Mouse (Mus musculus): ENCODE results near the gene Polr3b. TPM values are rescaled to one million over a fixed set of nuclear protein-coding genes. Genes with fewer than 3 reads are reported as not detected.

Polr3b gene
- polyA plus RNA-seq, 1 experiment from 2014 or later = 18.2 TPM

DNA sequence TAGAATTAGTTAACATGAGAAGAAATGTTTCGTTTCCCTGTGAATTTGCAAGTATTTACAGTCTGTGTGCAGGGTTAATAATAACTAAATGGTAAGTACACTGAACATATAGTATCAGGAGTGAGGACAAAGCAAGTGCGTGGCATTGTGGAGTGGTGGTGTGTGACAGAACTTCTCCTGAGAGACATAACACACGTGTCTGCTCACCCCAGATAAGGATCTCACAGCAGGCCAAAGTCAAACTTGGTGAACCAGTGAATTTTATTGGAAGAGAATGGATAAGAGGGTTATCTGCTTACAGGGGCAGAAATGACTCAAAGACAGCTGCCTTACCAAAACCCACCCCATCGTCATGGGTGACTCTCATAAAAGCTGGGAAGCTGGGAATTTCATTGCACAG, 26.8 kb downstream of the Polr3b start:
- Histone ChIP-seq H3K27ac (ENCODE audit: low read depth, low read length) (no peak overlapping the region), H3K4me1 (replicated peaks; ENCODE audit: control insufficient read depth, insufficient read depth, low read length) (no peaks in the 10 kb centered on the region), H3K36me3 (ENCODE audit: control insufficient read depth, insufficient read depth, low read length) (no peaks in the 10 kb centered on the region), H3K4me2 (replicated peaks; ENCODE audit: low read depth, low read length) (no peak overlapping the region), H3K4me3 (ENCODE audit: low read depth, low read length) (no peak overlapping the region), H3K27me3 (ENCODE audit: control insufficient read depth, insufficient read depth, low read length) (no peaks in the 10 kb centered on the region), H3K9me3 (ENCODE audit: control insufficient read depth, low read length) (no peaks in the 10 kb centered on the region), H3K9ac (ENCODE audit: low read depth, low read length) (no peak overlapping the region)
- DNase-seq (ENCODE audit: low spot score) = no peak
- no peak for ATAC-seq (ENCODE audit: low FRiP score)
- WGBS = 84% methylated on average over 4 of the region's 4 CpGs

DNA sequence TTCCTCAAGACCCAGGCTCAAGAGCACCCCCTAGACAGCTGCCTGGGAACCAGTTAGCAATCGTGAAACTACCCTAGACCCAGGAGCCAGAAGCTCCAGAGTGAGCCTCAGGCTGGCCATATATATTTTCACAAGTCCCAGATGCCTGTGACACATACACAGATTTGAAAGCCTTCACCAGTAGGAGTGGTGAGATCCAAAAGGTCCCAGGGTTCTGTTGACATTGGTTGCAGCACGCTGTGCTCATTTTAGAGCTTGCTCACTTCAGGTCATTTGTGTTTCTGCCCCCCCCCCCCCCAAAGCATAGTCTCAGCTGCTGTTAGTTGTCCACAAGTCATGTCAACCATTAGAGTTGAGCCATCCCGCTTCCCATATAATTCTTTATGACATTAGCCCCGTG, 31.9 kb downstream of the Polr3b start:
- no peak overlapping the region for H3K4me2 ChIP-seq (replicated peaks; ENCODE audit: low read depth, low read length)
- no peaks in the 10 kb centered on the region for H3K9me3 ChIP-seq (ENCODE audit: control insufficient read depth, low read length)
- H3K27me3 ChIP-seq (ENCODE audit: control insufficient read depth, insufficient read depth, low read length) = no peaks in the 10 kb centered on the region
- no peaks in the 10 kb centered on the region for H3K36me3 ChIP-seq (ENCODE audit: control insufficient read depth, insufficient read depth, low read length)
- no peak overlapping the region for H3K27ac ChIP-seq (ENCODE audit: low read depth, low read length)
- no peaks in the 10 kb centered on the region for H3K4me1 ChIP-seq (replicated peaks; ENCODE audit: control insufficient read depth, insufficient read depth, low read length)
- ATAC-seq (ENCODE audit: low FRiP score) (no peak), DNase-seq (ENCODE audit: low spot score) (no peak)
- H3K9ac ChIP-seq (ENCODE audit: low read depth, low read length) = no peak overlapping the region
- H3K4me3 ChIP-seq (ENCODE audit: low read depth, low read length) = no peak overlapping the region
- 84% methylated on average over 4 of the region's 4 CpGs for WGBS

DNA sequence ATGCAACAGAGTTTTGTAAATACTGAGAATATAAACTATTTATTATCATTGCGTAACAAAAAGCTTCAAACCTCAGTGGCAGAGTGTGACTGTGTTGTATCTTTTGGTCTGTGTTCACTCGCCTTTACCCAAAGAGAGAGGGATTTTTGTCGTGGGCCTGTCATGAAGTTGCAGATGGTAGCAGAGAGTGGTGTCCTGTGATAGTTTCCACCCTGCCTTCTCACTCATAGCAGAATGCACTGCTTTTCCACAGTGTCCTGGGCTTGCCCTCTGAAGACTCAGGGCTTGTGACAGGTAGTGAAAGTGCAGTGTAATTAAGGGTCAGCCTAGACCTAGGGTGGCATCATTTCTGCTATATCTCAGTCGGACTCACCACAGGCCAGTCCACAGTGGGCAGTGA, 32.6 kb downstream of the Polr3b start:
- no peaks in the 10 kb centered on the region for H3K9me3 ChIP-seq (ENCODE audit: control insufficient read depth, low read length)
- H3K27ac ChIP-seq (ENCODE audit: low read depth, low read length) = no peak overlapping the region
- no peak overlapping the region for H3K4me2 ChIP-seq (replicated peaks; ENCODE audit: low read depth, low read length)
- no peak overlapping the region for H3K4me3 ChIP-seq (ENCODE audit: low read depth, low read length)
- no peak overlapping the region for H3K9ac ChIP-seq (ENCODE audit: low read depth, low read length)
- no peaks in the 10 kb centered on the region for H3K4me1 ChIP-seq (replicated peaks; ENCODE audit: control insufficient read depth, insufficient read depth, low read length)
- ATAC-seq (ENCODE audit: low FRiP score) = no peak
- DNase-seq (ENCODE audit: low spot score) = no peak
- no peaks in the 10 kb centered on the region for H3K27me3 ChIP-seq (ENCODE audit: control insufficient read depth, insufficient read depth, low read length)
- H3K36me3 ChIP-seq (ENCODE audit: control insufficient read depth, insufficient read depth, low read length) = no peaks in the 10 kb centered on the region
- 89% methylated on average over 4 of the region's 4 CpGs for WGBS

- Histone ChIP-seq H3K4me3 (ENCODE audit: low read depth, low read length) (no peak overlapping the region), H3K27me3 (ENCODE audit: control insufficient read depth, insufficient read depth, low read length) (no peaks in the 10 kb centered on the region), H3K4me2 (replicated peaks; ENCODE audit: low read depth, low read length) (no peak overlapping the region), H3K4me1 (replicated peaks; ENCODE audit: control insufficient read depth, insufficient read depth, low read length) (no peaks in the 10 kb centered on the region), H3K36me3 (ENCODE audit: control insufficient read depth, insufficient read depth, low read length) (no peaks in the 10 kb centered on the region), H3K9me3 (ENCODE audit: control insufficient read depth, low read length) (no peaks in the 10 kb centered on the region), H3K27ac (ENCODE audit: low read depth, low read length) (no peak overlapping the region; the same call in 1 of the 2 replicates), H3K9ac (ENCODE audit: low read depth, low read length) (no peak overlapping the region)
- no peak for DNase-seq (ENCODE audit: low spot score)
- no peak for ATAC-seq (ENCODE audit: low FRiP score)
- WGBS = 76% methylated on average over 4 of the region's 4 CpGs
Measured at GRCm38 (mm10) chr10:84656618-84657017, 34.5 kb downstream of the Polr3b start.

- no peak overlapping the region for H3K4me2 ChIP-seq (replicated peaks; ENCODE audit: low read depth, low read length)
- no peak overlapping the region for H3K4me3 ChIP-seq (ENCODE audit: low read depth, low read length)
- H3K36me3 ChIP-seq (ENCODE audit: control insufficient read depth, insufficient read depth, low read length) = no peaks in the 10 kb centered on the region
- 58% methylated on average over 6 of the region's 6 CpGs for WGBS
- H3K4me1 ChIP-seq (replicated peaks; ENCODE audit: control insufficient read depth, insufficient read depth, low read length) = no peaks in the 10 kb centered on the region
- H3K27ac ChIP-seq (ENCODE audit: low read depth, low read length) = no peak overlapping the region
- H3K27me3 ChIP-seq (ENCODE audit: control insufficient read depth, insufficient read depth, low read length) = no peaks in the 10 kb centered on the region
- ATAC-seq (ENCODE audit: low FRiP score) (no peak), DNase-seq (ENCODE audit: low spot score) (no peak)
- no peaks in the 10 kb centered on the region for H3K9me3 ChIP-seq (ENCODE audit: control insufficient read depth, low read length)
- no peak overlapping the region for H3K9ac ChIP-seq (ENCODE audit: low read depth, low read length)
Measured at GRCm38 (mm10) chr10:84657437-84658087, 35.5 kb downstream of the Polr3b start.

DNA sequence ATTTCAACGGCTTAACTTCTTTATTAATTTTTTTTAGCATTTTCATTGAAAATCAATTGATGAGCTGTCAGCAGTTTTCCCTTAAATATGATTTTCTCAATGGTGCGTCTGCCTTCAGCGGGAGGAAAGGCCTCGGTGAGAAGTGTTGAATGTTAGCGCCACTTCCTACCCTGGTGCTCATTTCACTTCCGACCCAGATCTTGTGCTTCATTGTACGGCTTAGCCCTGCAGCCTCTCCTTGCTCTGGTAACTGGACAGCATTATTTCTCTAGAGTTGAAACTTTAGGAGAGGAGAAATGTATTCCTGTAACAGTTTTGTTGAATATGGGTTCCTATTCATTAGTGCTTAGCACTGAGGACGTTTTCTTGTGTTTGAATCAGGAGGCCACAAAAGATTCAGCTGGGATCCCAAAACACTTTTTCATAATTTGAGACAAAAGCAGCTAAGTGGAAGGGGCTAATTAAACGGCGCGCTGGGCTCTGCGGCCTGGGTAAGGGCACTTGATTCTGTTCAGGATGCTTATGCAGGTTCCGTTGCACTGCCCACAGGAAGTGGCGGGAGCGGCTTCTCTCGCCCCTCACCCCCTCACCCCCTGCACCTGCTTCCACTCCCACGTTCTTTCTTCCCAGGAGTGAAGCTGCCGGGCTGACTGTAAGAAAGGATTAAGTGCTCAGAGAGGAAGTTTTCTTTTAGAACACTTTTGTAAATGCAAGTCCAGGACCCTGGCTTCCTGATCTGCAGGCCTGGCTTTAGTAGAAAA, 36.2 kb downstream of the Polr3b start:
- ATAC-seq (ENCODE audit: low FRiP score) = no peak
- Histone ChIP-seq H3K4me2 (replicated peaks; ENCODE audit: low read depth, low read length) (no peak overlapping the region), H3K9ac (ENCODE audit: low read depth, low read length) (no peak overlapping the region)

DNA sequence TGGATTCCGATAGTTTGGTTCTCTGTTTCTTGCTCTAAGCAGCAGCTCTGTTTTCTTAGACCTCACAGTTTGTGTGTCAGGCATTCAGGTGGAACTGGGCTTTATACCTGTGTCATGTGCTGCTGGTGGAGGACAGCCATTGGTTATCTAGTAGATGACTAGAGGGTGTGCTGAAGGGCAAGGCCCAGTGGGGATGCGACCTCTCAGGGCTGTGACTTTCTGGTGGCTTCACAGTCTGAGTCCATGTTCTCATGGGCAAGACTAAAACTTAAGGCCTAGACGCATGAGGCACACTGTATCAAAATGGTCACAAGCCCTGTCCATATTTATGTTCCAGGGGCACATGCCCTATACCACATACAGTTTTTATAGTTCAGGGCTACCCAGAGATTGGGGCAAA, 37.2 kb downstream of the Polr3b start:
- whole genome bisulfite sequencing = 87% methylated on average over 3 of the region's 3 CpGs
- Histone ChIP-seq H3K27ac (ENCODE audit: low read depth, low read length) (no peak overlapping the region), H3K4me2 (replicated peaks; ENCODE audit: low read depth, low read length) (no peak overlapping the region), H3K27me3 (ENCODE audit: control insufficient read depth, insufficient read depth, low read length) (no peaks in the 10 kb centered on the region), H3K4me1 (replicated peaks; ENCODE audit: control insufficient read depth, insufficient read depth, low read length) (no peaks in the 10 kb centered on the region), H3K9me3 (ENCODE audit: control insufficient read depth, low read length) (no peaks in the 10 kb centered on the region), H3K9ac (ENCODE audit: low read depth, low read length) (no peak overlapping the region), H3K4me3 (ENCODE audit: low read depth, low read length) (no peak overlapping the region), H3K36me3 (ENCODE audit: control insufficient read depth, insufficient read depth, low read length) (no peaks in the 10 kb centered on the region)
- ATAC-seq (ENCODE audit: low FRiP score) (no peak), DNase-seq (ENCODE audit: low spot score) (no peak)

More for the DNA sequence above, 36.2 kb downstream of the Polr3b start:
- Histone ChIP-seq H3K27me3 (ENCODE audit: control insufficient read depth, insufficient read depth, low read length) (no peaks in the 10 kb centered on the region), H3K9me3 (ENCODE audit: control insufficient read depth, low read length) (no peaks in the 10 kb centered on the region), H3K4me3 (ENCODE audit: low read depth, low read length) (no peak overlapping the region), H3K36me3 (ENCODE audit: control insufficient read depth, insufficient read depth, low read length) (no peaks in the 10 kb centered on the region), H3K27ac (ENCODE audit: low read depth, low read length) (no peak overlapping the region), H3K4me1 (replicated peaks; ENCODE audit: control insufficient read depth, insufficient read depth, low read length) (no peaks in the 10 kb centered on the region)
- 67% methylated on average over 18 of the region's 18 CpGs for WGBS
- DNase-seq (ENCODE audit: low spot score) = no peak

- Histone ChIP-seq H3K36me3 (ENCODE audit: control insufficient read depth, insufficient read depth, low read length) (no peaks in the 10 kb centered on the region), H3K4me2 (replicated peaks; ENCODE audit: low read depth, low read length) (no peak overlapping the region), H3K9me3 (ENCODE audit: control insufficient read depth, low read length) (no peaks in the 10 kb centered on the region), H3K9ac (ENCODE audit: low read depth, low read length) (no peak overlapping the region), H3K27me3 (ENCODE audit: control insufficient read depth, insufficient read depth, low read length) (no peaks in the 10 kb centered on the region), H3K4me3 (ENCODE audit: low read depth, low read length) (no peak overlapping the region), H3K4me1 (replicated peaks; ENCODE audit: control insufficient read depth, insufficient read depth, low read length) (no peaks in the 10 kb centered on the region), H3K27ac (ENCODE audit: low read depth, low read length) (no peak overlapping the region)
- WGBS = 93% methylated on average over 6 of the region's 6 CpGs
- ATAC-seq (ENCODE audit: low FRiP score) (no peak), DNase-seq (ENCODE audit: low spot score) (no peak)
Measured at GRCm38 (mm10) chr10:84662138-84662537, 40.0 kb downstream of the Polr3b start.

- Histone ChIP-seq H3K9me3 (ENCODE audit: control insufficient read depth, low read length) (no peaks in the 10 kb centered on the region), H3K27me3 (ENCODE audit: control insufficient read depth, insufficient read depth, low read length) (no peaks in the 10 kb centered on the region), H3K36me3 (ENCODE audit: control insufficient read depth, insufficient read depth, low read length) (no peaks in the 10 kb centered on the region), H3K4me1 (replicated peaks; ENCODE audit: control insufficient read depth, insufficient read depth, low read length) (no peaks in the 10 kb centered on the region), H3K4me3 (ENCODE audit: low read depth, low read length) (no peak overlapping the region), H3K9ac (ENCODE audit: low read depth, low read length) (no peak overlapping the region), H3K27ac (ENCODE audit: low read depth, low read length) (no peak overlapping the region), H3K4me2 (replicated peaks; ENCODE audit: low read depth, low read length) (no peak overlapping the region)
- no peak for DNase-seq (ENCODE audit: low spot score)
- no peak for ATAC-seq (ENCODE audit: low FRiP score)
- WGBS = 9% methylated on average over 3 of the region's 3 CpGs
Measured at GRCm38 (mm10) chr10:84665713-84666260, 43.7 kb downstream of the Polr3b start.
